Mouse (Mus musculus) CD4-positive, CD25-positive, alpha-beta regulatory T cell, adult 4 months (primary cell): ENCODE data around the gene Hip1. TPM values are rescaled to one million over a fixed set of nuclear protein-coding genes. Genes with fewer than 3 reads are reported as not detected.

Experiments
- ATAC-seq: one replicate; pipeline ENCODE4 v1.8.0; 2017
- polyA plus RNA-seq, 2 experiments: library from polyadenylated mRNA; unstranded; fragments of 100-300 nt; shearing (Covaris generic); gene quantifications; one replicate each; pipeline ENCODE4 v1.2.1; 2017

Hip1 gene
- polyA plus RNA-seq, 2 experiments from 2014 or later = 5.4 to 7.4 TPM

- no peak for ATAC-seq
Observed at GRCm38 (mm10) chr5:135435039-135435438, 109.9 kb downstream of the Hip1 start.

GRCm38 (mm10) chr5:135433861-135434260 lies 111.1 kb downstream of the Hip1 start:
- no peak for ATAC-seq

GRCm38 (mm10) chr5:135431111-135431510 lies 113.8 kb downstream of the Hip1 start:
- ATAC-seq = no peak

GRCm38 (mm10) chr5:135428786-135429185 lies 116.1 kb downstream of the Hip1 start:
- no peak for ATAC-seq

GRCm38 (mm10) chr5:135410266-135410665 lies 134.7 kb downstream of the Hip1 start:
- ATAC-seq = no peak

GRCm38 (mm10) chr5:135408114-135408513 lies 136.8 kb downstream of the Hip1 start:
- no peak for ATAC-seq

GRCm38 (mm10) chr5:135405437-135405836 lies 139.5 kb downstream of the Hip1 start:
- no peak for ATAC-seq

- no peak for ATAC-seq
Observed at GRCm38 (mm10) chr5:135404623-135405022, 140.3 kb downstream of the Hip1 start.

- ATAC-seq = peak; percentile 70
Observed at GRCm38 (mm10) chr5:135400244-135400643, 144.7 kb downstream of the Hip1 start.

- ATAC-seq = no peak
Observed at GRCm38 (mm10) chr5:135399382-135399781, 145.5 kb downstream of the Hip1 start.

GRCm38 (mm10) chr5:135395826-135396225 lies 149.1 kb downstream of the Hip1 start:
- ATAC-seq = no peak

- peak; percentile 97 for ATAC-seq
Observed at GRCm38 (mm10) chr5:135394004-135394823, 150.7 kb downstream of the Hip1 start, which contains the start of gene Pom121. Gene Pom121, minus strand, starts transcription at chr5:135394546.

- ATAC-seq = no peak
Observed at GRCm38 (mm10) chr5:135383771-135384170, 161.1 kb downstream of the Hip1 start.

GRCm38 (mm10) chr5:135382746-135383145 lies 162.2 kb downstream of the Hip1 start:
- ATAC-seq = no peak

- ATAC-seq = no peak
Observed at GRCm38 (mm10) chr5:135381356-135381925, 163.5 kb downstream of the Hip1 start.

- no peak for ATAC-seq
Observed at GRCm38 (mm10) chr5:135380681-135381080, 164.2 kb downstream of the Hip1 start.

GRCm38 (mm10) chr5:135376341-135376740 lies 168.6 kb downstream of the Hip1 start:
- no peak for ATAC-seq

- ATAC-seq = no peak
Observed at GRCm38 (mm10) chr5:135375167-135375566, 169.8 kb downstream of the Hip1 start.

GRCm38 (mm10) chr5:135373601-135374000 lies 171.3 kb downstream of the Hip1 start:
- no peak for ATAC-seq

GRCm38 (mm10) chr5:135371195-135371594 lies 173.7 kb downstream of the Hip1 start:
- no peak for ATAC-seq

GRCm38 (mm10) chr5:135369787-135370654 lies 174.9 kb downstream of the Hip1 start, which contains the start of gene Nsun5:
Gene Nsun5, plus strand, starts transcription at chr5:135369953.
- ATAC-seq = peak; percentile 91

- ATAC-seq = peak; percentile 30
Observed at GRCm38 (mm10) chr5:135369196-135369595, 175.7 kb downstream of the Hip1 start.

GRCm38 (mm10) chr5:135368312-135368711 lies 176.6 kb downstream of the Hip1 start:
- ATAC-seq = no peak
